Mouse (Mus musculus): ENCODE data around the gene Ap1ar.

DNA sequence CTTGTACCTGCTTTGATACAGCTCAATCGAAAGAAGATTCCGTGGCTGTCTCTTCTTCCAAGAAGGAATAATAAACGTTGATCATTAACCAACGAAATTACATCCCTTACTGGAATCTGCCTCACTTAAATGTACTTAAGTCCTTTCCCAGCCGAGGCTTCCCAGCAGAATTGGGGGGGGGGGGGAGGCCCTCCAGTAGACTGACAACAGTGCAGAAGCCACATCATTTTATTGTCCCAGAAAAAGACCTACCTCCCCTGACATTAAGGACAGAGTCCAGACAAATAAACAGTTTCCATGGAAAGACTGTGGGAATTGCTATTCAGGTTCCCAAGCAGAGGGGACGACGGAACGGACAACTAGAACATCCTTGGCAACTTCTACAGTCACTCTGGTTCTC lies 48.4 kb downstream of the Ap1ar start:
- TF ChIP-seq POLR2A (IDR thresholded peaks at IDR 0.05; ENCODE audit: borderline replicate concordance, control insufficient read depth, low read depth, low read length) (no peak), CTCF (IDR thresholded peaks at IDR 0.05; ENCODE audit: control insufficient read depth, insufficient read depth, low read length) (no peak)

All from bone marrow, adult 2 months (tissue).